Mouse (Mus musculus): Measurements from ENCODE around the gene Chpf2. TPM values are rescaled to one million over a fixed set of nuclear protein-coding genes. Genes with fewer than 3 reads are reported as not detected.

Gene Chpf2
- 4.7 and 5.8 TPM in 2 replicates for polyA plus RNA-seq (2012; rRNA removed)

GRCm38 (mm10) chr5:24586547-24587199 lies at the start of gene Chpf2:
Gene Chpf2, plus strand, starts transcription at chr5:24586741.

DNA sequence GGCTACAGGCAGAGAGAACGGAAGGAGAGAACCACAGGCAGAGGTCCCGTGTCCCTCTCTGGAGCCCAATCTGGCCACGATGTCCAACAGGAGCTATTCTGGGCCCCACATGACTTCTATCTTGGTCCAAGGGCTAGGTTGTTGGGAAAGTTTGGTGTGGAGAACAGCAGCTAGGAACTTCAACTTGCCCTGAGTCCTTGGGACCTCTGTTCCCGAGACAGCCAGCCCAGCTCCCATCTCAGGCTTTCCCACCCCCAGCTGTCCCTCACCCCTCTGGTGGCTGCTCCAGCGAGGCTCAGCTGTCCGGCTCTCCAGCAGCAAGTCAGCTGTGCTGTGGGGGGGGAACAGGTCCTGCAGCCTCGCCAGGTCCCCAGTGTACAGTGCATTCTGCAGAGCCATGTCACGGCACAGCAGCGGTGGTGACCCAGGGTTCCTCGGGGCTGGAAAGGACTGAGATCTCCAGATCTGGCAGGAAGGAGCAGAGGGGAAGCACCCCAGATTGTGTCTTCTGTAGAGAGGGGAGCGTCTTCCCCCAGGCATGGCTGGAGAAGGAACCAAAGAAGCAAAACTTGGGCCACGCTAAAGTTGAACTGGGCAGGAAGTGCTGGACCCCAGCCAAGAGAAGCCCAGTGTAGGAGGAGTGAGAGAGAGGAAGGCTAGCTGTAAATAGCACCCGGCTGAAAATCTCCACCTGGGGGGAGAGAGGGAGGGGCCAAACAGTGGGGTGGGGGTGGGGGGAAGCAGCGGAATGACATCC lies 46.0 kb upstream of the Chpf2 start, which contains the start of gene Asb10:
Gene Asb10, minus strand, starts transcription at position 592 of the 757 bp plus-strand sequence.

DNA sequence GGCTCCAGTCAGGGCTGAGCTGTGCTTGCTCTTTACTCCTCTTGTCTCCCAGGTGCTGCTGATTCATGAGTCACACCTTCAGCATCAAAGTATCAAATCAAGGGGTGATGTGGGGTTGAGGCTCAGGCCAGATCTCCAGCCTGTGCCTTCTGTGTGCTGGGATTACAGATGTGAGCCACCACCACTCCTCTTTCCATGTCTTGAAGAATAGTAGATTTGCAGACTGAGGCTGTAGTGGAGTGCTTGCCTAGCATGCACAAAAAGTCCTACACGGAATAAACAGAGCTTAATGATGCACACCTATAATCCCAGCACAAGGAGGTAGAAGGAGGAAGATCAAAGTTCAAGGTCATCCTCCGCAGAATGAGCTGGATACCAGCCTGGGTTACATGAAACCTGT lies 29.8 kb upstream of the Chpf2 start, which contains the start of gene 4931409K22Rik:
Gene 4931409K22Rik, minus strand, starts transcription at position 101 of the 400 bp plus-strand sequence.

DNA sequence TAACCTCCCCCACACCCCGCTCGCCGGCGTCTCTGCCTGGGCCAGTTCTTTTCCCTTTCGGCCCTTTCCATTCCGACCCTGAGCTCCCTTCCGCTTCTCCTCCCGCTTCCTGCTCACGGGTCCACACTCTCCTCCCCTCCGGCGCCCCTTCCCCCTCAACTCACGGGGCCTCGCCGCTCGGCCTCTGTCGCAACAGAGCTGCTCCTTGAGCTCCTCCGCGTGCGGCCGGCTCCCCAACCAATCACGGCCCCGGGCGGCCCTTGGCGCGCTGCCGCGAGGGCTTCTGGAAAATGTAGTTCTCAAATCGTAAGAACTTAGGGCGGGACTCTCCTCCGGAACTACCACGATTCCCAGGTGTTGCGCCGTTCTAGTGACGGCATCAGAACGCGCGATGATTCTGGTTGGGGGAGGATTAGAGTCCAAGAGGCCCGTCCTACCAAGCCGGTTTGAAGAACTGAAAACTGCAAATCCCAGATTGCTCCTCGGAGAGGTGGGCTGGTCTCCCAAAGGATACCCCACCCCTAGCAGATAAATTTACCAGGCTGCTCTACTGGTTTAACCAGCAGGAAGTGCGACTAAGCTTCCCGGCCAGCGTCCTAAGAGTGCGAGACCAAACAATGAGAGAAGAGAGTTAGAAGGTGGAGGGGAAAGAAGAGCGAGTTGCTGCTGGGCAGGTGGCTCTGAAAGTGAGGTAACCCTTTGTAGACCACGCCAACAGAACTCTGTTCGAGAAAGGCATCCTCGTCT lies 9.2 kb upstream of the Chpf2 start, which contains the start of gene Abcf2:
Gene Abcf2, minus strand, starts transcription at position 285 of the 747 bp plus-strand sequence.

DNA sequence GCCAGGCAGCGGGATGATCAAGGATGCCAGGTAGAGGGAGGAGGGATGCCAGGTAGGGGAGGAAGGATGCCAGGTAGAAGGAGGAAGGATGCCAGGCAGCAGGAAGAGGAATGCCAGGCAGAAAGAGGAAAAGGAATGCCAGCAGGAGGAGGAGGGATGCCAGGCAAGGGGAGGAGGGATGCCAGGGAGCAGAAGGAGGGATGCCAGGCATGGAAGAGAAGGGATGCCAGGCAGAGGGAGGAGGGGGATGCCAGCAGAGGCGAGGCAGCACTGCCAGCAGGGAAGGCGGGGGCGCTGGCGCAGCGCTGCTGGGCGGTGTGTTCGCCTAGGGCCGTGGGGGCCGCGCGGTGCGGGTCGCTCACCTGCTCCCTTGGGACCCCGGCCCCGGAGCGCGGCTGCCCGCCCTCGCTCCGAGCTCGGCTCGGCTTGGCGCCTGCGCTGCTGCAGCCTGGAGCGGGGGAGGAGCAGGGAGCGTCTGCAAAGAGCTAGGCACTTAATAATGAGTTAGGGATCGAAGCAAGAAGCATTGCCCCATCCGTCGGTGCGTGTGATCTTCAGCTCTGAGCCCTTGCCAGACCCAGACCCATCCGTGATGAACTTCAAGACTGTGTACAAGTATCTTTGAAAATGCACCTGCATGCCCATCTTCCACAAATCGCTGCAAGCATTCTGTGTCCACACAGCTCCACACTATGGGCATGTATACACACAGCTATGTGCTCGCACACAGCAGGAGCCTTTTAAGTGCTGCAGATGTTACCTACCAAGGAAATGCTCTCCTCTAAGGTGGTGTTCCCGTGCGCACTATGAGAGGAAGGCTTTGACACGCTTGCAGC lies 37.7 kb downstream of the Chpf2 start, which contains the start of gene Smarcd3:
Gene Smarcd3, minus strand, starts transcription at position 426 of the 836 bp plus-strand sequence.

Other genes starting within 250 kb of the Chpf2 start
- 0.47 and 0.57 TPM in 2 replicates for gene Kcnh2, start 235.1 kb upstream of the Chpf2 start, polyA plus RNA-seq (2012; rRNA removed)
- gene Nos3, start 221.9 kb upstream of the Chpf2 start, polyA plus RNA-seq (2012; rRNA removed) = 1.1 and 1.3 TPM in 2 replicates
- gene Atg9b, start 194.6 kb upstream of the Chpf2 start, polyA plus RNA-seq (2012; rRNA removed) = 0.52 and 0.53 TPM in 2 replicates
- gene Abcb8, start 193.1 kb upstream of the Chpf2 start, polyA plus RNA-seq (2012; rRNA removed) = 15.1 and 17.0 TPM in 2 replicates
- 0.03 and 0.05 TPM in 2 replicates for gene Asic3, start 173.3 kb upstream of the Chpf2 start, polyA plus RNA-seq (2012; rRNA removed)
- 9.4 TPM in 2 replicates for gene Cdk5, start 163.2 kb upstream of the Chpf2 start, polyA plus RNA-seq (2012; rRNA removed)
- 9.3 and 13.0 TPM in 2 replicates for gene Slc4a2, start 162.9 kb upstream of the Chpf2 start, polyA plus RNA-seq (2012; rRNA removed)
- gene Fastk, start 141.5 kb upstream of the Chpf2 start, polyA plus RNA-seq (2012; rRNA removed) = 52.7 and 57.8 TPM in 2 replicates
- gene Tmub1, start 138.9 kb upstream of the Chpf2 start, polyA plus RNA-seq (2012; rRNA removed) = 4.3 and 4.9 TPM in 2 replicates
- 15.9 and 17.7 TPM in 2 replicates for gene Agap3, start 134.6 kb upstream of the Chpf2 start, polyA plus RNA-seq (2012; rRNA removed)
- not detected in 2 replicates for gene Gbx1, start 59.5 kb upstream of the Chpf2 start, polyA plus RNA-seq (2012; rRNA removed)
- 0.08 and 0.09 TPM in 2 replicates for gene Asb10, start 45.8 kb upstream of the Chpf2 start, polyA plus RNA-seq (2012; rRNA removed)
- 0.02 TPM in 1 of 2 replicates, not detected in the other for gene 4931409K22Rik, start 29.9 kb upstream of the Chpf2 start, polyA plus RNA-seq (2012; rRNA removed)
- 31.4 and 35.9 TPM in 2 replicates for gene Abcf2, start 9.3 kb upstream of the Chpf2 start, polyA plus RNA-seq (2012; rRNA removed)
- 1.1 and 1.5 TPM in 2 replicates for gene Smarcd3, start 37.7 kb downstream of the Chpf2 start, polyA plus RNA-seq (2012; rRNA removed)
- gene Nub1, start 98.8 kb downstream of the Chpf2 start, polyA plus RNA-seq (2012; rRNA removed) = 11.5 and 11.7 TPM in 2 replicates
- 1.1 and 1.2 TPM in 2 replicates for gene Wdr86, start 144.0 kb downstream of the Chpf2 start, polyA plus RNA-seq (2012; rRNA removed)
- 0.08 TPM in 1 of 2 replicates, not detected in the other for gene Crygn, start 171.3 kb downstream of the Chpf2 start, polyA plus RNA-seq (2012; rRNA removed)